Mouse (Mus musculus) liver, embryonic 14.5 days (tissue): Measurements from ENCODE around the gene Pno1. TPM values are rescaled to one million over a fixed set of nuclear protein-coding genes. Genes with fewer than 3 reads are reported as not detected.

ENCODE experiments used
- ATAC-seq: fragments of 200-750 bp; cut with Nextera tagmentation; 2 replicates; pipeline ENCODE4 v1.8.0; 2017; ENCODE audit warnings: moderate number of reproducible peaks, mild to moderate bottlenecking, moderate library complexity; ENCODE audit not compliant: insufficient read depth
- DNase-seq, 3 experiments: peaks; one replicate each; pipeline ENCODE4 v3.0.0-alpha.2; 2012 to 2013; ENCODE audit warnings: low read depth in 3 of 3, low spot score in 3 of 3
- H3K27ac ChIP-seq: fragments of 300-500 bp; sonication (generic); 2 replicates; pipeline ENCODE4 v1.5.1; 2014; ENCODE audit warnings: moderate library complexity, mild to moderate bottlenecking, control low read depth, inconsistent platforms
- H3K27me3 ChIP-seq: fragments of 300-500 bp; sonication (generic); 2 replicates; pipeline ENCODE4 v1.6.1; 2014; ENCODE audit warnings: mild to moderate bottlenecking, low read length, moderate library complexity; ENCODE audit not compliant: control insufficient read depth, insufficient read depth
- H3K36me3 ChIP-seq: fragments of 300-500 bp; sonication (generic); replicated peaks from 2 replicates; pipeline ENCODE4 v1.6.1; 2014; ENCODE audit warnings: low read depth; ENCODE audit not compliant: control insufficient read depth, insufficient read depth
- H3K4me1 ChIP-seq, 2 experiments: fragments of 200-500 bp in 1 of 2; fragments of 300-500 bp in 1 of 2; sonication (generic) in 1 of 2; replicated peaks; 2 replicates each; pipeline ENCODE4 v1.6.1; 2012 to 2014; ENCODE audit warnings: antibody characterized with exemption in 1 of 2, inconsistent platforms in 1 of 2, low read length in 1 of 2; ENCODE audit not compliant: control insufficient read depth in 2 of 2, insufficient read depth in 2 of 2
- H3K4me2 ChIP-seq: fragments of 300-500 bp; sonication (generic); 2 replicates; pipeline ENCODE4 v1.6.1; 2014; ENCODE audit warnings: low read depth, mild to moderate bottlenecking, control low read depth, moderate library complexity
- H3K4me3 ChIP-seq, 2 experiments: fragments of 200-500 bp in 1 of 2; fragments of 300-500 bp in 1 of 2; sonication (generic) in 1 of 2; 2 replicates each; pipeline ENCODE4 v1.5.1; 2012 to 2014; ENCODE audit warnings: low read depth in 2 of 2, low read length in 2 of 2, mild to moderate bottlenecking in 2 of 2, control low read depth in 1 of 2, inconsistent platforms in 1 of 2, moderate library complexity in 1 of 2; ENCODE audit not compliant: insufficient read depth in 1 of 2
- H3K9ac ChIP-seq: fragments of 300-500 bp; sonication (generic); replicated peaks from 2 replicates; pipeline ENCODE4 v1.6.1; 2014; ENCODE audit warnings: mild to moderate bottlenecking, control low read depth, moderate library complexity
- H3K9me3 ChIP-seq: fragments of 300-500 bp; sonication (generic); 2 replicates; pipeline ENCODE4 v1.6.1; 2016; ENCODE audit warnings: low read length, mixed read lengths; ENCODE audit not compliant: control insufficient read depth
- CTCF ChIP-seq: IDR thresholded peaks from 2 replicates; pipeline ENCODE4 v1.5.1; 2016; ENCODE audit warnings: antibody characterized with exemption, low read depth, control low read depth
- EP300 ChIP-seq: IDR thresholded peaks from 2 replicates; pipeline ENCODE4 v1.6.1; 2016; ENCODE audit warnings: antibody characterized with exemption, low read depth
- WGBS: fragments of 180-500 bp; shearing (Covaris S2); extraction: QIAGEN DNeasy Blood & Tissue Kit; methylation state at CpG from one replicate; pipeline ENCODE4 v1.1.7; 2014; ENCODE audit not compliant: insufficient replicate concordance; 5-methylcytosine and 5-hydroxymethylcytosine counted together
- polyA plus RNA-seq, 2 experiments: library from polyadenylated mRNA; depleted of rRNA in 1 of 2; stranded (reverse) in 1 of 2; unstranded in 1 of 2; fragments of >200 nt; fragmentation: Nextera tagmentation in 1 of 2; extraction: Ambion mirVana in 1 of 2; gene quantifications; 2 replicates each; pipeline versions ENCODE4 v1.2.1 to v1.2.3; 2012 to 2014

Gene Pno1
- polyA plus RNA-seq, 2 experiments = 10.9 to 45.5 TPM

GRCm38 (mm10) chr11:17166627-17167026 lies 44.7 kb downstream of the Pno1 start:
- H3K4me2 ChIP-seq = no peak overlapping the region
- DNase-seq (no peak), ATAC-seq (no peak)
- no peak overlapping the region for H3K27ac ChIP-seq
- H3K36me3 ChIP-seq = no peaks in the 10 kb centered on the region
- TF ChIP-seq EP300 (no peak), CTCF (no peak)
- H3K4me3 ChIP-seq = no peak overlapping the region
- no peak overlapping the region for H3K9ac ChIP-seq
- 73% methylated on average over 7 of the region's 7 CpGs for WGBS
- H3K4me1 ChIP-seq = peaks cover 8 to 26% of the 10 kb centered on the region in 2 experiments; a peak in 3 of 4 replicates
- no peaks in the 10 kb centered on the region for H3K27me3 ChIP-seq
- H3K9me3 ChIP-seq = no peaks in the 10 kb centered on the region

GRCm38 (mm10) chr11:17163956-17164355 lies 47.4 kb downstream of the Pno1 start:
- ATAC-seq = no peak
- Histone ChIP-seq H3K9ac (no peak overlapping the region), H3K36me3 (no peaks in the 10 kb centered on the region), H3K4me1 (peaks cover 3 to 23% of the 10 kb centered on the region in 2 experiments; a peak in 3 of 4 replicates), H3K9me3 (no peaks in the 10 kb centered on the region), H3K4me2 (0 out of 2 replicates have a peak overlapping the region, but pooled peaks have one; percentile 4), H3K27ac (no peak overlapping the region), H3K27me3 (no peaks in the 10 kb centered on the region), H3K4me3 (no peak overlapping the region)
- WGBS = 67% methylated on average over 1 of the region's 1 CpGs
- DNase-seq = no peak
- TF ChIP-seq CTCF (no peak), EP300 (no peak)

- ATAC-seq (no peak), DNase-seq (peak; percentile 41 to 57 (median 50))
- TF ChIP-seq CTCF (peak; percentile 75), EP300 (no peak)
- Histone ChIP-seq H3K9ac (peak overlapping the region; percentile 94), H3K36me3 (no peaks in the 10 kb centered on the region), H3K9me3 (no peaks in the 10 kb centered on the region), H3K4me1 (peaks cover 3 to 24% of the 10 kb centered on the region in 2 experiments; a peak in 3 of 4 replicates), H3K4me2 (peak overlapping the region; percentile 95), H3K27me3 (no peaks in the 10 kb centered on the region), H3K4me3 (peak overlapping the region; percentile 82 to 98), H3K27ac (peak overlapping the region; percentile 89)
- 1% methylated on average over 12 of the region's 12 CpGs for WGBS
Observed at GRCm38 (mm10) chr11:17160242-17160641, 51.1 kb downstream of the Pno1 start.

GRCm38 (mm10) chr11:17159738-17160241 lies 51.6 kb downstream of the Pno1 start:
- H3K27me3 ChIP-seq = no peaks in the 10 kb centered on the region
- peak in 2 of 3 experiments; percentile 9 to 12 for DNase-seq
- no peaks in the 10 kb centered on the region for H3K9me3 ChIP-seq
- WGBS = under 1% methylated on average over 42 of the region's 46 CpGs
- H3K4me2 ChIP-seq = peak overlapping the region; percentile 95
- H3K4me3 ChIP-seq = peak overlapping the region; percentile 82 to 98
- H3K9ac ChIP-seq = peak overlapping the region; percentile 94
- peak overlapping the region; percentile 89 for H3K27ac ChIP-seq
- TF ChIP-seq CTCF (no peak), EP300 (no peak)
- peak; percentile 53 for ATAC-seq
- H3K4me1 ChIP-seq = peaks cover 3 to 24% of the 10 kb centered on the region in 2 experiments; a peak in 3 of 4 replicates
- no peaks in the 10 kb centered on the region for H3K36me3 ChIP-seq

- under 1% methylated on average over 88 of the region's 89 CpGs for WGBS
- H3K27me3 ChIP-seq = no peaks in the 10 kb centered on the region
- TF ChIP-seq CTCF = 0 out of 2 replicates have a peak, but pooled peaks have one; percentile 19
- no peak; the same call in 1 of the 2 replicates for TF ChIP-seq EP300
- peak within 1 kb of the TSS; percentile 95 for H3K4me2 ChIP-seq
- H3K4me3 ChIP-seq = peak within 1 kb of the TSS; percentile 82 to 98
- H3K9me3 ChIP-seq = no peaks in the 10 kb centered on the region
- peak; percentile 97 for ATAC-seq
- peak; percentile 89 to 92 (median 90) for DNase-seq
- H3K27ac ChIP-seq = peak within 1 kb of the TSS; percentile 89
- H3K4me1 ChIP-seq = peaks cover 3 to 24% of the 10 kb centered on the region in 2 experiments; a peak in 3 of 4 replicates
- no peaks in the 10 kb centered on the region for H3K36me3 ChIP-seq
- peak within 1 kb of the TSS; percentile 94 for H3K9ac ChIP-seq
Observed at GRCm38 (mm10) chr11:17158858-17159737, 52.3 kb downstream of the Pno1 start, which contains the start of gene Ppp3r1. Gene Ppp3r1, plus strand, starts transcription at chr11:17159263.

Other genes starting within 250 kb of the Pno1 start
- 2.5 and 2.8 TPM in 2 replicates for gene Cnrip1, start 160.0 kb downstream of the Pno1 start, polyA plus RNA-seq (2012; rRNA removed)
- 2.0 and 2.2 TPM in 2 replicates for gene Cnrip1, start 160.0 kb downstream of the Pno1 start, polyA plus RNA-seq (2014; fragmentation: Nextera tagmentation; extraction: Ambion mirVana)
- 6.4 and 10.9 TPM in 2 replicates for gene Plek, start 159.2 kb downstream of the Pno1 start, polyA plus RNA-seq (2012; rRNA removed)
- gene Plek, start 159.2 kb downstream of the Pno1 start, polyA plus RNA-seq (2014; fragmentation: Nextera tagmentation; extraction: Ambion mirVana) = 18.2 and 23.0 TPM in 2 replicates
- gene Ppp3r1, start 52.3 kb downstream of the Pno1 start, polyA plus RNA-seq (2012; rRNA removed) = 9.7 and 15.0 TPM in 2 replicates
- gene Ppp3r1, start 52.3 kb downstream of the Pno1 start, polyA plus RNA-seq (2014; fragmentation: Nextera tagmentation; extraction: Ambion mirVana) = 23.9 and 27.8 TPM in 2 replicates
- gene Wdr92, start 29.5 kb downstream of the Pno1 start, polyA plus RNA-seq (2012; rRNA removed) = 5.0 and 6.2 TPM in 2 replicates
- 12.1 and 12.8 TPM in 2 replicates for gene Wdr92, start 29.5 kb downstream of the Pno1 start, polyA plus RNA-seq (2014; fragmentation: Nextera tagmentation; extraction: Ambion mirVana)
- gene C1d, start 46.0 kb upstream of the Pno1 start, polyA plus RNA-seq (2012; rRNA removed) = 9.8 and 17.7 TPM in 2 replicates
- gene C1d, start 46.0 kb upstream of the Pno1 start, polyA plus RNA-seq (2014; fragmentation: Nextera tagmentation; extraction: Ambion mirVana) = 55.9 and 59.1 TPM in 2 replicates